Comparison of ENCODE assay signal across 8 mouse cellular contexts in the genomic region with DNA sequence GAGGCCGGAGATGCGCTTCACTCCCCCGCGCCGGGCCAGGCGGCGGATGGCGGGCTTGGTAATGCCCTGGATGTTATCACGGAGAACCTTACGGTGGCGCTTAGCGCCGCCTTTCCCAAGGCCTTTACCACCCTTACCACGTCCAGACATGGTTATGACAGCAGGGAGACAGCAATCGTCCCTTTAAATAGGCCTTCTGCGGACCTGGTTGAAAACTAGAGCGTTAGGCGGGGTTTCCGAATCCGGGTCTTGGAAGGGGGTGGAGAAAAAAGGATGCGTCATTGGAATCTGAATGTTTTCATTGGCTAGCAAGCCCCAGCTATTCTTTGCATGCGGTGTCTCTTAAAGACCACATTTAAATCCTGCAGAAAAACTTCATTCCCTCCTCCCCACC. TPM values are rescaled to one million over a fixed set of nuclear protein-coding genes. Genes with fewer than 3 reads are reported as not detected.
DNase-seq lines count a peak whose midpoint lies in the region; ATAC-seq lines count a peak whose summit lies in the region.

TSS of gene Hist1h4c (minus strand) at position 155 of the 394 bp plus-strand sequence.

- no peaks in the 10 kb centered on the region for H3K9me3 ChIP-seq in lung, embryonic 16.5 days (ENCODE audit: control insufficient read depth, low read length)

- H3K4me2 ChIP-seq in lung, embryonic 16.5 days (ENCODE audit: low read depth, low read length): peak within 1 kb of the TSS; percentile 74

- peak within 1 kb of the TSS; percentile 91 for H3K27ac ChIP-seq in lung, embryonic 16.5 days (ENCODE audit: low read length)

- 0% methylated on average over 21 of the region's 22 CpGs for WGBS in lung, embryonic 16.5 days

- DNase-seq in MEL-GATA-1-ER (ENCODE audit: extremely low read depth, low read depth): peak; percentile 99
- peak; percentile 99 for DNase-seq in cerebellum, adult 8-10 months
- DNase-seq in forelimb bud, embryonic 11.5 days (ENCODE audit: low read depth, low spot score): peak; percentile 99
- DNase-seq in layer of hippocampus, adult 9-10 months (ENCODE audit: low spot score): peak; percentile 100
- DNase-seq in ovary, postnatal 10 days (ENCODE audit: low spot score): peak; percentile 100
- DNase-seq in thymus, postnatal 10 days (ENCODE audit: low spot score in 2 of 2): peak; percentile 98 to 99

- H3K36me3 ChIP-seq in lung, embryonic 16.5 days (ENCODE audit: control insufficient read depth, insufficient read depth, low read length): no peaks in the 10 kb centered on the region

- ATAC-seq in hematopoietic stem cell, adult 5-6 weeks (replicated peaks in 1 of 2; ENCODE audit: insufficient read depth in 1 of 2, low FRiP score in 2 of 2, low TSS enrichment in 1 of 2, low read depth in 1 of 2, poor library complexity in 2 of 2, severe bottlenecking in 2 of 2): peak; percentile 91 to 92
- ATAC-seq in lung, embryonic 16.5 days (ENCODE audit: low read depth): peak; percentile 96

- H3K9ac ChIP-seq in lung, embryonic 16.5 days (ENCODE audit: low read length): peak within 1 kb of the TSS; percentile 63

- H3K4me1 ChIP-seq in lung, embryonic 16.5 days (replicated peaks; ENCODE audit: control insufficient read depth, insufficient read depth, low read length): peaks cover 18% of the 10 kb centered on the region

- H3K4me3 ChIP-seq in lung, embryonic 16.5 days (ENCODE audit: low read length): peak within 1 kb of the TSS; percentile 51

- no peaks in the 10 kb centered on the region for H3K27me3 ChIP-seq in lung, embryonic 16.5 days (ENCODE audit: control insufficient read depth, insufficient read depth, low read depth, low read length)

RNA-seq across cellular contexts. Expression of gene Hist1h4c, which starts in this region (rescaled TPM):
- total RNA-seq in hematopoietic stem cell, adult 5-6 weeks (2017): 140 and 291 TPM in 2 replicates
- 6.2 and 6.6 TPM in 2 replicates for polyA plus RNA-seq in lung, embryonic 16.5 days (2015; fragmentation: Nextera tagmentation; extraction: Ambion mirVana)

Comparison
In these comparisons a context has a peak if more than half of its experiments do, and no peak if none do; other contexts are left out.
1. Peak in every context shown above with its lines: DNase-seq, ATAC-seq, H3K4me3 ChIP-seq and H3K27ac ChIP-seq.